Mouse (Mus musculus): ENCODE measurements around the gene Actr2. TPM values are rescaled to one million over a fixed set of nuclear protein-coding genes. Genes with fewer than 3 reads are reported as not detected.
"Not testable (repeated sequence)": the region's sequence is repeated elsewhere in the genome, so short reads cannot be mapped to it uniquely, and the experiment has no call there.

Gene Actr2
- polyA plus RNA-seq, 1 experiment from 2014 or later: 54.7 TPM

GRCm38 (mm10) chr11:20067521-20067920 lies 45.2 kb downstream of the Actr2 start:
- H3K4me2 ChIP-seq: no peak overlapping the region
- H3K27ac ChIP-seq (replicated peaks): no peak overlapping the region
- no peaks in the 10 kb centered on the region for H3K9me3 ChIP-seq (replicated peaks)
- ATAC-seq (ENCODE audit: insufficient read depth): no peak
- H3K9ac ChIP-seq: no peak overlapping the region
- H3K27me3 ChIP-seq: no peaks in the 10 kb centered on the region
- no peak overlapping the region for H3K4me3 ChIP-seq (replicated peaks)
- peaks cover 68% of the 10 kb centered on the region for H3K36me3 ChIP-seq (replicated peaks)
- WGBS (ENCODE audit: insufficient replicate concordance): 52% methylated on average over 1 of the region's 1 CpGs
- no peaks in the 10 kb centered on the region for H3K4me1 ChIP-seq (replicated peaks)

DNA sequence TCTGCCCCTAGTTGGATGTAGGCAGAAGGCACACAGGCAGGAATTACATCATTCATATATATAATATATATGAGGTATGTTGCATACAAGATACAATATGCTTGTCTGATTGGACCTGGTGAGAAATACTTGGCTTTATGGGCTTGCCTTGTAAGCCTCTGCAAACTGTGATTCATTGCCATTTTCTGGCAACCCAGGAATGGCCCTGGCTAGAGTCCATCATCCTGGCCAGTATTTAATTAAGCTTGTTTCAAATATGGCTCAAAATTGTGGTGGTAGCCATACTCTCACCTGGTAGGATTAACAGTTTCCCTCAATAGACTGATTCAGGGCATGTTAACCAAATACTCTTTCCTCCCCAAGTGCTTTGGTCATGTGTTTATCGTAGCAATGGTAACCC lies 46.6 kb downstream of the Actr2 start:
- H3K36me3 ChIP-seq (replicated peaks): peaks cover 62% of the 10 kb centered on the region
- no peak for ATAC-seq (ENCODE audit: insufficient read depth)
- H3K9ac ChIP-seq: no peak overlapping the region
- no peak overlapping the region for H3K4me2 ChIP-seq
- no peaks in the 10 kb centered on the region for H3K27me3 ChIP-seq
- H3K4me1 ChIP-seq (replicated peaks): no peaks in the 10 kb centered on the region
- H3K9me3 ChIP-seq (replicated peaks): no peaks in the 10 kb centered on the region
- 79% methylated on average over 1 of the region's 1 CpGs for whole genome bisulfite sequencing (ENCODE audit: insufficient replicate concordance)
- H3K27ac ChIP-seq (replicated peaks): no peak overlapping the region
- H3K4me3 ChIP-seq (replicated peaks): no peak overlapping the region

- WGBS (ENCODE audit: insufficient replicate concordance): 78% methylated on average over 2 of the region's 2 CpGs
- no peak for ATAC-seq (ENCODE audit: insufficient read depth)
- Histone ChIP-seq H3K9me3 (replicated peaks) (no peaks in the 10 kb centered on the region), H3K27me3 (no peaks in the 10 kb centered on the region), H3K4me1 (replicated peaks) (no peaks in the 10 kb centered on the region), H3K27ac (replicated peaks) (no peak overlapping the region), H3K9ac (no peak overlapping the region), H3K36me3 (replicated peaks) (peaks cover 64% of the 10 kb centered on the region), H3K4me2 (no peak overlapping the region), H3K4me3 (replicated peaks) (no peak overlapping the region)
Observed at GRCm38 (mm10) chr11:20064926-20065325, 47.8 kb downstream of the Actr2 start.

- WGBS (ENCODE audit: insufficient replicate concordance): 74% methylated on average over 2 of the region's 2 CpGs
- ATAC-seq (ENCODE audit: insufficient read depth); H3K4me1 ChIP-seq (replicated peaks); H3K4me3 ChIP-seq (replicated peaks); H3K27me3 ChIP-seq; H3K9me3 ChIP-seq (replicated peaks); H3K4me2 ChIP-seq; H3K27ac ChIP-seq (replicated peaks); H3K9ac ChIP-seq: not testable (repeated sequence)
- H3K36me3 ChIP-seq (replicated peaks): peaks cover 64% of the 10 kb centered on the region
Observed at GRCm38 (mm10) chr11:20064086-20064485, 48.6 kb downstream of the Actr2 start.

DNA sequence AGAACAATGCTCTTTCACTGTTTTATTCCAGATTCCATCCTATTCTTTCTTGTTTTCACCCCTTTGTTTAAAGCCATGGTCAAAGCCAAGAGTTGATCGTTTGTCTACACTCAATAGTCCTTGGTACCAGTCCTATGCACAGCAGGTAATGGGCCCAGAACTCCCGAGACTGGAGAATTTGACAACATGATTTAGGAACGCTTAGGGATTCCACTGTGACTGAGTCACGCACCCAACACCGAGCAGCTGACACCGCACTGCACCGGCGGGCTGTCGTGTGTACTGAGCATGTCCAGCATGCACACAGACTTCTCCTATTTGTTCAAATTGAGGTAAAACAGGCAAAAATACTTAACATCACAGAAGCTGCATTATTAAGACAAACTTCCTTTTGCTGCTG lies 49.9 kb downstream of the Actr2 start:
- not testable (repeated sequence) for H3K4me1 ChIP-seq (replicated peaks); H3K27ac ChIP-seq (replicated peaks); H3K9ac ChIP-seq; H3K4me2 ChIP-seq; H3K9me3 ChIP-seq (replicated peaks); H3K27me3 ChIP-seq; H3K4me3 ChIP-seq (replicated peaks); ATAC-seq (ENCODE audit: insufficient read depth)
- WGBS (ENCODE audit: insufficient replicate concordance): 84% methylated on average over 9 of the region's 9 CpGs
- H3K36me3 ChIP-seq (replicated peaks): peaks cover 64% of the 10 kb centered on the region

DNA sequence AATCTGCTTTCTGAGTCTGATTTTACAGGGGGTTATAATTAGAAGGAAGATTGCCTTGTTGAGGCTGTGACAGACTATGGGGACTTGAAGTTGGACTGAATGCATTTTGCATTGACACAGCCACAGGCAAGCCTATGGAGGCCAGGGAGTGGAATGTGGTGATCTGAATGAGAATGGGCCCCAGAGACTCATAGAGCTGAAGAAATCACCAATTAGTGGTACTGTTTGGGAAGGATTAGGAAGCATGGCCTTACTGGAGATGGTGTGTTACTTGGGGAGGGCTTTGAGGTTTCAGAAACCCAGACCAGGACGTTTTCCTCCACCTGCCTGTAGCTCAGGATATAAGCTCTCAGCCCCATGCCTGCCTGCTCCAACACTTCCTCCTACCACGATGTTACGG lies 53.0 kb downstream of the Actr2 start:
- H3K27ac ChIP-seq (replicated peaks): no peak overlapping the region
- H3K4me3 ChIP-seq (replicated peaks): no peak overlapping the region
- H3K9me3 ChIP-seq (replicated peaks): no peaks in the 10 kb centered on the region
- no peaks in the 10 kb centered on the region for H3K4me1 ChIP-seq (replicated peaks)
- no peak for ATAC-seq (ENCODE audit: insufficient read depth)
- H3K27me3 ChIP-seq: no peaks in the 10 kb centered on the region
- no peak overlapping the region for H3K4me2 ChIP-seq
- peaks cover 55% of the 10 kb centered on the region for H3K36me3 ChIP-seq (replicated peaks)
- 69% methylated on average over 3 of the region's 3 CpGs for WGBS (ENCODE audit: insufficient replicate concordance)
- no peak overlapping the region for H3K9ac ChIP-seq

DNA sequence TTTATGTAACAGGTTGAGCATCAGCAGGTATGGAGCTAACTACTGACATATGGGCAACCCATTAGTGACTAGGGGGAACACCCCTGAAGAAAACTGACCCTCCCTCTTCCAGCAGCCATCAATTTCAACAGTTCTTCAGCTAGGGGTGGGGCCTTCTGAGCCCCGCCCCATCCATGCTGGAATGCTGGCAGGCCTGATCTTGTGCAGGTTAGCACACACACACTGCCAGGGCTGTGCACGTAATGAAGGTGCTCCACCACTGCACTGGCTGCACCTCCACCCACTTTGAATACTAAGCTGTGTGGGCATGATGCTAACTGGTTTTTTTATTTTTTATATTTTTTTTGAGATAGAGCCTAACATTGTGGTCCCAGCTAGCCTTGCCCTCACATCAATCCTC lies 55.3 kb downstream of the Actr2 start:
- 67% methylated on average over 2 of the region's 2 CpGs for WGBS (ENCODE audit: insufficient replicate concordance)
- no peak overlapping the region for H3K4me3 ChIP-seq (replicated peaks)
- no peaks in the 10 kb centered on the region for H3K9me3 ChIP-seq (replicated peaks)
- no peak overlapping the region for H3K27ac ChIP-seq (replicated peaks)
- no peak overlapping the region for H3K9ac ChIP-seq
- no peak for ATAC-seq (ENCODE audit: insufficient read depth)
- H3K4me2 ChIP-seq: no peak overlapping the region
- H3K4me1 ChIP-seq (replicated peaks): peaks cover 10% of the 10 kb centered on the region
- H3K36me3 ChIP-seq (replicated peaks): peaks cover 40% of the 10 kb centered on the region
- H3K27me3 ChIP-seq: no peaks in the 10 kb centered on the region

DNA sequence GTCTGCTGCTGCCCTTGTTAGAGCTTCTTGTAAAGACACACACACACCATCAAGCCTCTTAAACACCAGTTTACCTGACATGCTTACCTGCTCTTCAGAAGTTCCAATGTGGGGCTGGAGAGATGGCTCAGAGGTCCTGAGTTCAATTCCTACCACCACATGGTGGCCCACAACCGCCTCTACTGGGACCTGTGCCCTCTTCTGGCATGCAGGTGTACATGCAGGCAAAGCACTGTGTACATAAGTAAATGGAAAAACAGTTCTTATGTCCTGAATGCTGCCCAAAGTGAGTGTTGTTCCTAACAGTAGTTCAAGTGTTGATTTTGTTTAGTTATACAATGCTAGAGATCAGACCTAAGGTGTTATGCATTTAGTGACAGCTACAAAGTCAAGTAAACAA lies 56.5 kb downstream of the Actr2 start:
- no peaks in the 10 kb centered on the region for H3K27me3 ChIP-seq
- no peak overlapping the region for H3K27ac ChIP-seq (replicated peaks)
- H3K36me3 ChIP-seq (replicated peaks): peaks cover 35% of the 10 kb centered on the region
- no peak overlapping the region for H3K4me3 ChIP-seq (replicated peaks)
- no peak overlapping the region for H3K4me2 ChIP-seq
- peaks cover 12% of the 10 kb centered on the region for H3K4me1 ChIP-seq (replicated peaks)
- H3K9ac ChIP-seq: no peak overlapping the region
- no peak for ATAC-seq (ENCODE audit: insufficient read depth)
- H3K9me3 ChIP-seq (replicated peaks): no peaks in the 10 kb centered on the region
- WGBS (ENCODE audit: insufficient replicate concordance): 66% methylated on average over 1 of the region's 1 CpGs

DNA sequence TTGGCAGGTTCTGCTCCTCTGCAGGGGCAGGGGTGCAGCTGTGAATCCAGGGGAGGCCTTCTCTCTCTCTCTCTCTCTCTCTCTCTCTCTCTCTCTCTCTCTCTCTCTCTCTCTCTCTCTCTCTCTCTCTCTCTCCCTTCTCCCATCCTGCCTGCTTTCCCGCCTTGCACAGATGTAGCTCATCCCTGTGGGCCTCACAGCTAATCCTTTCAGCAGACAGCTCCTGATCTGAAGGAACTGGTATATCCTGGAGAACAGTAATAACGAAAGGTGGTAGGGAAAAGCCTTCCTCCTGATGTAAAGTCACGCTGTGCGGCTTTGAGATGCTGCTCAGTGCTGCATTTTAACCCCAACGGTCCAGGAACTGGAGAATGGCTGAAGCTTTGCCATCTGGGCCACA lies 58.1 kb downstream of the Actr2 start:
- no peak overlapping the region for H3K4me3 ChIP-seq (replicated peaks)
- H3K36me3 ChIP-seq (replicated peaks): peaks cover 21% of the 10 kb centered on the region
- H3K27ac ChIP-seq (replicated peaks): no peak overlapping the region
- no peaks in the 10 kb centered on the region for H3K27me3 ChIP-seq
- no peak for ATAC-seq (ENCODE audit: insufficient read depth)
- H3K9ac ChIP-seq: no peak overlapping the region
- H3K4me1 ChIP-seq (replicated peaks): peaks cover 12% of the 10 kb centered on the region
- no peak overlapping the region for H3K4me2 ChIP-seq
- H3K9me3 ChIP-seq (replicated peaks): no peaks in the 10 kb centered on the region
- WGBS (ENCODE audit: insufficient replicate concordance): 71% methylated on average over 5 of the region's 5 CpGs

GRCm38 (mm10) chr11:20053951-20054350 lies 58.8 kb downstream of the Actr2 start:
- Histone ChIP-seq H3K27ac (replicated peaks) (no peak overlapping the region), H3K9ac (no peak overlapping the region), H3K4me2 (no peak overlapping the region), H3K4me3 (replicated peaks) (no peak overlapping the region), H3K4me1 (replicated peaks) (peaks cover 12% of the 10 kb centered on the region), H3K9me3 (replicated peaks) (no peaks in the 10 kb centered on the region), H3K36me3 (replicated peaks) (peaks cover 15% of the 10 kb centered on the region), H3K27me3 (no peaks in the 10 kb centered on the region)
- 70% methylated on average over 3 of the region's 3 CpGs for WGBS (ENCODE audit: insufficient replicate concordance)
- no peak for ATAC-seq (ENCODE audit: insufficient read depth)

DNA sequence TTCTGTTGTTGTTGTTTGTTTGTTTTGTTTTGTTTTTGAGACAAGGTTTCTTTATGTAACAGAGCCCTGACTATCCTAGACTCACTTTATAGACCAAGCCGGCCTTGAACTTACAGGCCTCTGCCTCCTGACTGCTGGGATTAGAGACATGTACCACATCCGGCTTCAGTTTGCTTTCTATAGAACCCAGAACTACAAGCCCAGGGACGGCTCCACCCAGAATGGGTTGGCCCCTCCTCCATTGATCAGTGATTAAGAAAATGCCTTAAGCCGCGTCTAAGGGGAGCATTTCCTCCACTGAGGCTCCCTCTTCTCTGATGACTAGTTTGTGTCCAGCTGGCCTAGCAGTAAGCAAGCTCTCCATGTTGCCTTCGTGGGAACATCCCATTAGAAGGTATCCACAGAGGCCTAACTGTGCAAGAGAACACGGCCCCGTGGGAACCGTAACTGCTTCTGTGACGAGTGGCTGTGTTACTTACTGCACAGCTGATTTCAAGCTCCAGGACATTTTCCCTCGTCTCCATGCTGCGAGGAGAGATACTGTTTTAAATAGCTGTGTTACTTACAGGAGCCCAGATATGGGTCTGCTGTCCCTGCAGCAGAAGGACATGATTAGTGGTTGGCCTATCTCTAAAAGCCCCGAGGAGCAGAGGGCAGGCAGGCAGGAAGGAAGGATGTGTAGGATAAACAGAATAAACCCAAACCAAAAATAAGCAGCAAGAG lies 59.7 kb downstream of the Actr2 start:
- peak; percentile 63 for ATAC-seq (ENCODE audit: insufficient read depth)
- Histone ChIP-seq H3K27me3 (no peaks in the 10 kb centered on the region), H3K9me3 (replicated peaks) (no peaks in the 10 kb centered on the region), H3K4me3 (replicated peaks) (no peak overlapping the region), H3K4me1 (replicated peaks) (peaks cover 12% of the 10 kb centered on the region), H3K9ac (no peak overlapping the region), H3K36me3 (replicated peaks) (peaks cover 12% of the 10 kb centered on the region; the same call in 1 of the 2 replicates), H3K27ac (replicated peaks) (0 out of 2 replicates have a peak overlapping the region, but pooled peaks have one; percentile 25), H3K4me2 (peak overlapping the region; percentile 23; the same call in 1 of the 2 replicates)
- WGBS (ENCODE audit: insufficient replicate concordance): 24% methylated on average over 13 of the region's 13 CpGs

DNA sequence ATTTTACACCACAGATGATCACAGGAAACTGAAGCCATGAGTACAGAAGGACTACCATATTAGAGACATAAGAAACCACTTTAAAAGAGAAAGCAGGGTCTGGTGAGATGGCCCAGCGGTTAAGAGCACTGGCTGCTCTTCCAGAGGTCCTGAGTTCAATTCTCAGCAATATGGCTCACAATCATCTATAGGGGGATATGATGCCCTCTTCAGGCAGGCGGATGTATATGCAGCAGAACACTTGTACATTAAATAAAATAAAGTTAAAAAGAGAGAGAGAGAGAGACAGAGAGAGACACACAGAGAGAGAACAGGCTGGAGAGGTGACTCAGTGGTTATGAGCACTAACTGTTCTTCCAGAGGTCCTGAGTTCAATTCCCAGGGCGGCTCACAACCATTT lies 67.1 kb downstream of the Actr2 start:
- no peaks in the 10 kb centered on the region for H3K36me3 ChIP-seq (replicated peaks)
- ATAC-seq (ENCODE audit: insufficient read depth): no peak
- whole genome bisulfite sequencing (ENCODE audit: insufficient replicate concordance): 63% methylated on average over 3 of the region's 3 CpGs

More for the DNA sequence above, 67.1 kb downstream of the Actr2 start:
- H3K4me2 ChIP-seq: no peak overlapping the region
- no peaks in the 10 kb centered on the region for H3K27me3 ChIP-seq
- no peaks in the 10 kb centered on the region for H3K9me3 ChIP-seq (replicated peaks)
- H3K4me3 ChIP-seq (replicated peaks): no peak overlapping the region
- H3K9ac ChIP-seq: no peak overlapping the region
- no peak overlapping the region for H3K27ac ChIP-seq (replicated peaks)
- peaks cover 20% of the 10 kb centered on the region for H3K4me1 ChIP-seq (replicated peaks)

Data from liver, embryonic 15.5 days (tissue).